Mouse (Mus musculus): ENCODE results near the gene Olfr481.

DNA sequence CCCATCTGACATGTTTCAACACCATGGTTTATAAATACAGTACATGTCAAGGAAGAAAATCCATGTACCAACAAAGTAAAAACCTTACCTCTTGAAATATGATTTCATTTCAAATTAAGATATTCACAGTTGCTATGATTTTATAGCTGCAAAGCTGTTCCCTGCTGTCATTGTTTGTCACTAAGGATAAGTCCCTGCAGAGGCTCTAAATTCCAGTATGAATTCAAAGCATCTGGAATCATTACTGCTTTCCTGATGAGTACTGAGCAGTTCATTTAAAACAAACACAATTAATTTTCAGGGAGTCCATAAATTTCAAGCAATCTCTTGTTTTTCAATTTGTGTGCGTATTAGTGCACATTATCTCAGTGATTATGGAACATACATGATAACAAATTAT lies 17.8 kb downstream of the Olfr481 start, which contains the start of gene Olfr482:
- no peak for TF ChIP-seq CTCF (IDR thresholded peaks at IDR 0.05; ENCODE audit: borderline replicate concordance, insufficient read depth, low read length)
- no peak for TF ChIP-seq POLR2A (IDR thresholded peaks at IDR 0.05; ENCODE audit: low read depth, low read length)
